Mouse (Mus musculus): ENCODE measurements around the gene Cysrt1. TPM values are rescaled to one million over a fixed set of nuclear protein-coding genes. Genes with fewer than 3 reads are reported as not detected.

The Cysrt1 gene
- polyA plus RNA-seq, 1 experiment = 0.25 TPM

DNA sequence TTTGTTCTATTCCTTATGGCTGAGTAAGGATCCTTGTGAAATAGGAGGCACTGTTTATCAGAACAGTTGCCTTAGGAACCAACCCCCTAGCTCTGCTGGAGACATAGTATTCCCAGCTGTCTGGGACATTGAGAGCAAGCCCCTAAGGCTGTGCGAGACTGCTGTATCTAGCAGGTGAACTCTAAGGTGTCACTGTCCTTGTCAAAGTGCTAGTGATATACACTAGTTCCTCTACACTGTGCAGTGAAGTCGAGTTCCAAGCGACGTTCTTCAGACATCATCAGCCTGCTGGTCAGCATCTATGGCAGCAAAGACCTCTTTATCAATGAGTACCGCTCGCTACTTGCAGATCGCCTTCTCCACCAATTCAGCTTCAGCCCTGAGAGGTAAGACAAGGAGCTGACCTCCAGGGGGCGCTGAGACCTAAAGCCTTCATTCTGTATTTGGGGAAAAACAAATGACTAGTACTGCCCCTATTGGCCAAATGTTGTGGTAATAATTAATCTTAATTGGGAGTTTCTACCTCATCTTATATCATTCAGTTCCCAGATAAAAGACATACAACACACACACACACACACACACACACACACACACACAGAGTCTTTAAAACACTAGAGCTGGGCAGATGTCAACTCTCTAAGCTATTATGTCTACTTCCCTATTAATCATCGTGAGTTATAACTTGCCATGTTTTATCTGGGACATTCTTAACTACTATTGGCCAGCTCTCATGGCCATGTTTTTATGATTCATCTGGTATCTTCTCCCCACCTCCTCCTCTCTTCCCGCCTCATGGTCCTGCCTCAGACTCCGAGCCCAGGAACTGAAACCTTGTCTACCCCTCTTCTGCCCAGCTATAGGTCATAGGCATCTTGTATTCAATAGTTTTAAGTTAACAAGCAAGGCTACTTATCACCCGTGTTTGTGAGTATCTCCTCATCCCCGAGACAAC lies 37.0 kb upstream of the Cysrt1 start:
- H3K27me3 ChIP-seq (ENCODE audit: control insufficient read depth, insufficient read depth, insufficient read length) = no peaks in the 10 kb centered on the region
- TF ChIP-seq MYOD1 (IDR thresholded peaks at IDR 0.05; ENCODE audit: control insufficient read depth, insufficient read length, low read depth) (no peak), MAX (IDR thresholded peaks at IDR 0.05) (peak; percentile 20), CTCF (IDR thresholded peaks at IDR 0.05; ENCODE audit: control insufficient read depth, insufficient read depth, insufficient read length) (peak; percentile 48)
- peaks cover 95% of the 10 kb centered on the region for H3K36me3 ChIP-seq (ENCODE audit: control insufficient read depth, insufficient read depth)
- no peak overlapping the region for H3ac ChIP-seq (ENCODE audit: control insufficient read depth, insufficient read length, low read depth)
- H3K79me2 ChIP-seq (ENCODE audit: control insufficient read depth, insufficient read depth) = peaks cover 11% of the 10 kb centered on the region
- H3K4me3 ChIP-seq (ENCODE audit: insufficient read depth, poor library complexity, severe bottlenecking) = no peak overlapping the region
- peaks cover 3% of the 10 kb centered on the region for H3K79me3 ChIP-seq (ENCODE audit: low read depth)

DNA sequence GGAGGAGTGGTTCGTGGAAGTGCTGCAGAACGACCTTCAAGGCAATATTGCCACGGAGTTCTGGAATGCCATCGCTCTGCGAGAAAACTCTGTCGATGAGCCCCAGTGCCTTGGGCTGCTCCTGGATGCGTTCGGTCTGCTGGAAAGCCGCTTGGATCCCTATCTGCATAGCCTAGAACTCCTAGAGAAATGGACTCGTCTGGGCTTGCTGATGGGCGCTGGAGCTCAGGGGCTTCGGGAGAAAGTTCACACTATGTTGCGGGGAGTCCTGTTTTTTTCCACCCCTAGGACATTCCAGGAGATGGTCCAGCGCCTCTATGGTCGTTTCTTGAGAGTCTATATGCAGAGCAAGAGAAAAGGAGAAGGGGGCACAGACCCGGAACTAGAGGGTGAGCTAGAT lies 30.8 kb upstream of the Cysrt1 start:
- Histone ChIP-seq H3K4me3 (ENCODE audit: insufficient read depth, poor library complexity, severe bottlenecking) (peak overlapping the region; percentile 97), H3K36me3 (ENCODE audit: control insufficient read depth, insufficient read depth) (peaks cover 65% of the 10 kb centered on the region), H3ac (ENCODE audit: control insufficient read depth, insufficient read length, low read depth) (peak overlapping the region; percentile 78), H3K79me2 (ENCODE audit: control insufficient read depth, insufficient read depth) (peaks cover 56% of the 10 kb centered on the region), H3K27me3 (ENCODE audit: control insufficient read depth, insufficient read depth, insufficient read length) (no peaks in the 10 kb centered on the region), H3K79me3 (ENCODE audit: low read depth) (peaks cover 29% of the 10 kb centered on the region)
- no peak for TF ChIP-seq CEBPB (IDR thresholded peaks at IDR 0.05; ENCODE audit: low read depth)
- no peak for TF ChIP-seq MYOD1 (IDR thresholded peaks at IDR 0.05; ENCODE audit: control insufficient read depth, insufficient read length, low read depth)
- TF ChIP-seq MYOG (IDR thresholded peaks at IDR 0.05; ENCODE audit: control insufficient read depth, extremely low read depth, insufficient read length) = no peak
- TF ChIP-seq FOSL1 (IDR thresholded peaks at IDR 0.05; ENCODE audit: insufficient read depth, low read length, poor library complexity, severe bottlenecking) = no peak
- no peak for TF ChIP-seq MAX (IDR thresholded peaks at IDR 0.05)
- no peak for TF ChIP-seq USF1 (IDR thresholded peaks at IDR 0.05; ENCODE audit: low read depth)
- TF ChIP-seq CTCF (IDR thresholded peaks at IDR 0.05; ENCODE audit: control insufficient read depth, insufficient read depth, insufficient read length) = no peak

DNA sequence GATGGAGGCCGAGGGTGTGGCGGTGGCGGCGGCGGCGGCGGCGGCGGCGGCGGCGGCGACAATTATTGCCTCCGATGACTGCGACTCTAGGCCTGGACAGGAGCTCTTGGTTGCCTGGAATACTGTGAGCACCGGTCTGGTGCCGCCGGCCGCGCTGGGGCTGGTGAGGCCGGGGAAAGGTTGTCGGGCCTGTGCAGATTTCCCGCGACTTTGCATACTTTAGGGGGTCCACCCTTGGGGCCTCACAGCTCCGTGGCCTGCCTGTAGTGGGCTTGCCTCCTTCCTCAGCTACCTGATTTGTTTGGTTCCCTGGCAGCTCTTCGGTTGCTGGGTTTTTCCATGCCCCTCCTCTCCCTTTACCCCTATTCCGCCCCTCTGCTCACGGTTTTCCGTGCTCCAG lies 30.3 kb upstream of the Cysrt1 start:
- Histone ChIP-seq H3K27me3 (ENCODE audit: control insufficient read depth, insufficient read depth, insufficient read length) (no peaks in the 10 kb centered on the region), H3K79me3 (ENCODE audit: low read depth) (peaks cover 30% of the 10 kb centered on the region), H3ac (ENCODE audit: control insufficient read depth, insufficient read length, low read depth) (peak overlapping the region; percentile 78), H3K4me3 (ENCODE audit: insufficient read depth, poor library complexity, severe bottlenecking) (peak overlapping the region; percentile 97), H3K79me2 (ENCODE audit: control insufficient read depth, insufficient read depth) (peaks cover 59% of the 10 kb centered on the region), H3K36me3 (ENCODE audit: control insufficient read depth, insufficient read depth) (peaks cover 62% of the 10 kb centered on the region)
- TF ChIP-seq MYOG (IDR thresholded peaks at IDR 0.05; ENCODE audit: control insufficient read depth, extremely low read depth, insufficient read length) (no peak), FOSL1 (IDR thresholded peaks at IDR 0.05; ENCODE audit: insufficient read depth, low read length, poor library complexity, severe bottlenecking) (no peak), CEBPB (IDR thresholded peaks at IDR 0.05; ENCODE audit: low read depth) (no peak), CTCF (IDR thresholded peaks at IDR 0.05; ENCODE audit: control insufficient read depth, insufficient read depth, insufficient read length) (no peak), USF1 (IDR thresholded peaks at IDR 0.05; ENCODE audit: low read depth) (no peak), MYOD1 (IDR thresholded peaks at IDR 0.05; ENCODE audit: control insufficient read depth, insufficient read length, low read depth) (no peak), MAX (IDR thresholded peaks at IDR 0.05) (no peak)

DNA sequence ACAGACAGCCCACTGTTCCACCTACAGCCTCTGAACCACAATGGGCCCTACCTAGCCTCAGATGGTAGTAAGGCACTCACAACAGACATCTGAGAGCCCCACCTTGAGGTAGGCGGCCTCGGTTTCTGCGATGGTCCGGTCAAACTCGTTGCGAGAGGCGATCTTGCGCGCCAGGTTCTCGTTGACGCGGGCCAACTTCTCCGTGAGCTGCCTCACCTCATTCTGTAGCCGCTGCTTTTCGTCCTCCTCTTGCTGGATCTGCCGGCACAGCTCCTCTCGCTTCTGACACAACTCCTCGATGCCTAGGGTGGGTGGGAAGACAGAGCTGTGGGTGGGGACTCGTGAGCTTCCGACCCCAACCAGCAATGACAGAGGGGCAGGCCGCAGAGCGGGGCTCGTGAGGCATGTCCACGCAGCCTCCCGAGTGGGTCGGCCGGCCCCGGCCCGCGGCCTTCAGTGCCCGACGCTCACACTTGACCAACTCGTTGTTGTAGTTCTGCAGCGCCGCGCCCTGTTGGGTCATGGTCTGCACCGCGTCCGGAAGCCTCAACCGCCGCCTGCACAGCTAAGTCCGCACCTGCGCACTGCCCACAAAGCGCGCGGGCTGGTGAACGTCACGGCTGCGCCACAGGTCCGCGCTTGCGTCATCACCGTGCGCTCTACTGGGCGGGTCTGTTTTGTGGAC lies 29.7 kb upstream of the Cysrt1 start, which contains the start of the genes Ssna1 and Anapc2:
Gene Ssna1, minus strand, starts transcription at position 612 of the 685 bp plus-strand sequence.
Gene Anapc2, plus strand, starts transcription at position 652 of the 685 bp plus-strand sequence.
- no peaks in the 10 kb centered on the region for H3K27me3 ChIP-seq (ENCODE audit: control insufficient read depth, insufficient read depth, insufficient read length)
- peaks cover 31% of the 10 kb centered on the region for H3K79me3 ChIP-seq (ENCODE audit: low read depth)
- TF ChIP-seq CEBPB (IDR thresholded peaks at IDR 0.05; ENCODE audit: low read depth) (peak; percentile 38), MYOD1 (IDR thresholded peaks at IDR 0.05; ENCODE audit: control insufficient read depth, insufficient read length, low read depth) (peak; percentile 15), FOSL1 (IDR thresholded peaks at IDR 0.05; ENCODE audit: insufficient read depth, low read length, poor library complexity, severe bottlenecking) (no peak), CTCF (IDR thresholded peaks at IDR 0.05; ENCODE audit: control insufficient read depth, insufficient read depth, insufficient read length) (peak; percentile 76), USF1 (IDR thresholded peaks at IDR 0.05; ENCODE audit: low read depth) (no peak)
- peaks cover 63% of the 10 kb centered on the region for H3K79me2 ChIP-seq (ENCODE audit: control insufficient read depth, insufficient read depth)
- H3K4me3 ChIP-seq (ENCODE audit: insufficient read depth, poor library complexity, severe bottlenecking) = peak within 1 kb of the TSS; percentile 97
- peak within 1 kb of the TSS; percentile 94 for H3ac ChIP-seq (ENCODE audit: control insufficient read depth, insufficient read length, low read depth)
- H3K36me3 ChIP-seq (ENCODE audit: control insufficient read depth, insufficient read depth) = peaks cover 58% of the 10 kb centered on the region

DNA sequence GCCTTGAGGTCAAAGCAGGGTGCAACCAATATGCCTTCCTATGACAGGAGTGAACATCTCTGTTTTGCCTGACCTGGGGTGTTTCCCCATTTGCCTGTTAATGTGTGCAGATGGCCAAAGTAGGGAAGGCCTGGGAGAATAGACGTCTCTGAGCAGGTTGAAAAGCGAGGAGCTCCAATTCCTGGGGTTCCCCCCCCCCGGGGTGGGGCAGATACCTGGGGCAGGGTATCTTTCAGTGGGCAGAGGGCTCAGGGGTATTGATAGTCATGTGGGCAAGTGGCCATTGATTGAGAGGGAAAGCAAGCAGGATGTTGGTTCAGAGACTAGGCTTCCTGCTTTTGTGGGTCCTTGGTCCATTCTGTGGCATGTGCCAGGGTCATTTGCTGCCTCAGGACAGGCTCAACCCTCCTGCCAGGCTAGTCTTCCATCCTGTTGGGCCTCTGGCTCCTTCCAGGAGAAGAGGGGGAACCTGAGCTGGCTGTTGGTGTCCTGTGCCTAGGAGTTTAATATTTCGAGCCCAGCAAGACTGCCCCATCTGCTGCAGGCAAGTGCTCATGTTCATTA lies 25.6 kb upstream of the Cysrt1 start:
- Histone ChIP-seq H3ac (ENCODE audit: control insufficient read depth, insufficient read length, low read depth) (no peak overlapping the region), H3K27me3 (ENCODE audit: control insufficient read depth, insufficient read depth, insufficient read length) (no peaks in the 10 kb centered on the region), H3K36me3 (ENCODE audit: control insufficient read depth, insufficient read depth) (peaks cover 18% of the 10 kb centered on the region), H3K4me3 (ENCODE audit: insufficient read depth, poor library complexity, severe bottlenecking) (no peak overlapping the region), H3K79me2 (ENCODE audit: control insufficient read depth, insufficient read depth) (peaks cover 79% of the 10 kb centered on the region), H3K79me3 (ENCODE audit: low read depth) (peaks cover 22% of the 10 kb centered on the region)
- TF ChIP-seq CTCF (IDR thresholded peaks at IDR 0.05; ENCODE audit: control insufficient read depth, insufficient read depth, insufficient read length) (no peak), CEBPB (IDR thresholded peaks at IDR 0.05; ENCODE audit: low read depth) (no peak), MYOG (IDR thresholded peaks at IDR 0.05; ENCODE audit: control insufficient read depth, extremely low read depth, insufficient read length) (no peak), USF1 (IDR thresholded peaks at IDR 0.05; ENCODE audit: low read depth) (no peak), MYOD1 (IDR thresholded peaks at IDR 0.05; ENCODE audit: control insufficient read depth, insufficient read length, low read depth) (no peak)
